Mouse (Mus musculus): Measurements from ENCODE around the gene Epha10. TPM values are rescaled to one million over a fixed set of nuclear protein-coding genes. Genes with fewer than 3 reads are reported as not detected.

Gene Epha10
- total RNA-seq, 2 experiments from 2014 or later = not detected

DNA sequence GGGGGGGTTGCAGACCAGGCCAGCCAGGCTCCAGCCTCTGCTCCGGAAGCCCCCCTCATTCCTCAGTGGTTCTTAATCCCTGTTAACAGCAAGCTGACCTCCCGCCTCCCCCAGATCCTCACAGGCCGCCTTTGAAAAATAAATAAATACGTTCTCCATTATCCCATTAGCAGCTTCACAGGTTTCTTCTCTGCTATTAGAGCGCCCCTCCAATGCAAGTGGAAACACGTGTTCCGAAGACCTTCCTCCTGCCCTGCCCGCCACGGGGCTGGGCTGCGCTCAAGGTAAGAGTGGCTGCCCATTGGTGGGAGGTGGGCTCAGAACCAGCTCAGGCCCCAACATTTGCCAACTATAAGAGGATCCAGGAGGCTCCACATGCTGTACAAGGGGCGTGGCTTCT, 81.9 kb downstream of the Epha10 start:
- intact Hi-C loops (cut with DNase I) = no loop called here
- no peak for DNase-seq

DNA sequence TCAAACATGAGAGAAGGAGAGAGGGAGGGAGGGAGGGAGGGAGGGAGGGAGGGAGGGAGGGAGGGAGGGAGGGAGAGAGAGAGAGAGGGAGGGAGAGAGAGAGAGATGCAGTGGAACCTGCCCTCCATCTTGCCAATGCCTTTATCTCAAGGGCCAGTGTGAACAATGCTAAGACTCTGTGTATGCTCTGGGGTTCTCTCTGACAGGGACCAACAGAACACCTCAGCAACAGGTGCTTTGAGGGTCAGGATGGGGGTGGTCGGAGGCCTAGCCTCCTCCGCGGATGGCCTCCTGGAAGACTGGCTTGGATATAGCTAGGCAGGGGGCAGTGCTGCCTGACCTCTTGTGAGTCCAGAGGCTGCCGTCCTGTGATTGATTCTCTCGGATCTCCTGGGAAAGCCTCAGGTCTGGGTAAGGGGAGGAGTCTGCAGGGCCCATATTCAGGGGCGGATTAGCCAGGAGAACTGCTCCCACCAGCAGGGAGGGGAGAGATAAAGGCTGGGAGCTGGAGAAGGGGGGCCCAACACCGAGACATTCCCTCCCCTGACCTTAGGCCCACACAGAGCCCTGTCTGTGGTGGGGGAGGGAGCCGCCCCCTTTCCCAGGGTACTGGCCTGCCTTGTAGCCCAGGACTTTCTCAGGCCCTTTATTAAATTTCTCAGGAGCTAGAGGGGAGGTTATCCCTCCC, 84.4 kb downstream of the Epha10 start:
- no peak for DNase-seq
- intact Hi-C loops (cut with DNase I) = no loop called here

Other genes starting within 250 kb of the Epha10 start
- gene Pou3f1, start 224.1 kb upstream of the Epha10 start, total RNA-seq (2021) = under 1 TPM; 0.12 to 0.26 TPM
- gene Utp11, start 187.3 kb upstream of the Epha10 start, total RNA-seq (2021) = 10 to 100 TPM; 13.8 to 16.8 TPM
- 10 to 100 TPM; 15.7 to 19.6 TPM for gene Fhl3, start 180.2 kb upstream of the Epha10 start, total RNA-seq (2021)
- gene Sf3a3, start 166.1 kb upstream of the Epha10 start, total RNA-seq (2021) = 10 to 100 TPM; 26.2 to 32.5 TPM
- 10 to 100 TPM; 10.1 to 14.9 TPM for gene Inpp5b, start 139.0 kb upstream of the Epha10 start, total RNA-seq (2021)
- gene Mtf1, start 78.8 kb upstream of the Epha10 start, total RNA-seq (2021) = 10 to 100 TPM; 17.4 to 17.6 TPM
- 10 to 100 TPM; 20.9 to 24.4 TPM for gene Yrdc, start 30.2 kb upstream of the Epha10 start, total RNA-seq (2021)
- gene 1110065P20Rik, start 29.7 kb upstream of the Epha10 start, total RNA-seq (2021) = 10 to 100 TPM; 28.7 to 33.5 TPM
- gene Maneal, start 18.7 kb upstream of the Epha10 start, total RNA-seq (2021) = under 1 TPM; 0.10 to 0.22 TPM
- 10 to 100 TPM; 10.7 to 11.2 TPM for gene 9930104L06Rik, start 56.1 kb downstream of the Epha10 start, total RNA-seq (2021)
- gene Cdca8, start 58.4 kb downstream of the Epha10 start, total RNA-seq (2021) = 10 to 100 TPM; 15.4 to 16.6 TPM
- 1 to 10 TPM; 3.4 to 5.6 TPM for gene Rspo1, start 105.5 kb downstream of the Epha10 start, total RNA-seq (2021)
- gene Gnl2, start 135.7 kb downstream of the Epha10 start, total RNA-seq (2021) = 10 to 100 TPM; 36.0 to 37.0 TPM
- not detected for gene Dnali1, start 184.8 kb downstream of the Epha10 start, total RNA-seq (2021)
- gene Snip1, start 185.8 kb downstream of the Epha10 start, total RNA-seq (2021) = 10 to 100 TPM; 10.8 to 11.6 TPM
- 10 to 100 TPM; 27.7 to 31.4 TPM for gene Meaf6, start 204.2 kb downstream of the Epha10 start, total RNA-seq (2021)
- 1 to 10 TPM; 1.8 to 3.1 TPM for gene Zc3h12a, start 246.9 kb downstream of the Epha10 start, total RNA-seq (2021)